Mouse (Mus musculus) midbrain, embryonic 13.5 days (tissue): ENCODE data around the gene Pif1. TPM values are rescaled to one million over a fixed set of nuclear protein-coding genes. Genes with fewer than 3 reads are reported as not detected.
A peak's percentile ranks its signal among the peaks of the same experiment; 100 is the strongest.

Experiments used
- ATAC-seq: fragments of 200-750 bp; cut with Nextera tagmentation; 2 replicates; pipeline ENCODE4 v1.8.0; 2017; ENCODE audit warnings: mild to moderate bottlenecking, moderate TSS enrichment, moderate library complexity
- H3K27ac ChIP-seq: fragments of 300-500 bp; sonication (generic); 2 replicates; pipeline ENCODE4 v1.5.1; 2015; ENCODE audit warnings: inconsistent platforms, mild to moderate bottlenecking, moderate library complexity
- H3K27me3 ChIP-seq: fragments of 300-500 bp; sonication (generic); 2 replicates; pipeline ENCODE4 v1.6.1; 2015; ENCODE audit warnings: mild to moderate bottlenecking, inconsistent platforms
- H3K36me3 ChIP-seq: fragments of 300-500 bp; sonication (generic); 2 replicates; pipeline ENCODE4 v1.6.1; 2015; ENCODE audit warnings: mild to moderate bottlenecking, inconsistent platforms
- H3K4me1 ChIP-seq: fragments of 300-500 bp; sonication (generic); replicated peaks from 2 replicates; pipeline ENCODE4 v1.6.1; 2015; ENCODE audit warnings: inconsistent platforms
- H3K4me2 ChIP-seq: fragments of 300-500 bp; sonication (generic); replicated peaks from 2 replicates; pipeline ENCODE4 v1.6.1; 2015; ENCODE audit warnings: moderate library complexity, mild to moderate bottlenecking, inconsistent platforms
- H3K4me3 ChIP-seq: fragments of 300-500 bp; sonication (generic); replicated peaks from 2 replicates; pipeline ENCODE4 v1.5.1; 2015; ENCODE audit warnings: mild to moderate bottlenecking, inconsistent platforms
- H3K9ac ChIP-seq: fragments of 300-500 bp; sonication (generic); replicated peaks from 2 replicates; pipeline ENCODE4 v1.6.1; 2015; ENCODE audit warnings: mild to moderate bottlenecking, inconsistent platforms
- H3K9me3 ChIP-seq: fragments of 300-500 bp; sonication (generic); 2 replicates; pipeline ENCODE4 v1.6.1; 2016; ENCODE audit warnings: mild to moderate bottlenecking, inconsistent platforms
- WGBS: fragments of 180-500 bp; shearing (Covaris S2); methylation state at CpG from one replicate; pipeline ENCODE4 v1.1.7; 2015; 5-methylcytosine and 5-hydroxymethylcytosine counted together
- polyA plus RNA-seq: library from polyadenylated mRNA; unstranded; fragments of >200 nt; fragmentation: Nextera tagmentation; extraction: Ambion mirVana; gene quantifications from 2 replicates; pipeline ENCODE4 v1.2.1, GENCODE M21; 2015

Gene Pif1
- polyA plus RNA-seq, 1 experiment from 2014 or later: 8.4 TPM

- H3K27me3 ChIP-seq: peaks cover 69% of the 10 kb centered on the region
- peak overlapping the region; percentile 61 for H3K4me3 ChIP-seq
- no peaks in the 10 kb centered on the region for H3K9me3 ChIP-seq
- WGBS: under 1% methylated on average over 64 of the region's 78 CpGs
- H3K9ac ChIP-seq: peak overlapping the region; percentile 69
- H3K4me1 ChIP-seq: peaks cover 25% of the 10 kb centered on the region
- no peak overlapping the region for H3K27ac ChIP-seq
- peak; percentile 80 for ATAC-seq
- no peaks in the 10 kb centered on the region for H3K36me3 ChIP-seq
- peak overlapping the region; percentile 98 for H3K4me2 ChIP-seq
These were observed 43.8 kb downstream of the Pif1 start for GRCm38 (mm10) chr9:65630631-65631353.

- Histone ChIP-seq H3K4me1 (peaks cover 25% of the 10 kb centered on the region), H3K9ac (peak overlapping the region; percentile 69), H3K9me3 (no peaks in the 10 kb centered on the region), H3K27me3 (peaks cover 69% of the 10 kb centered on the region), H3K4me3 (peak overlapping the region; percentile 61), H3K36me3 (no peaks in the 10 kb centered on the region), H3K4me2 (peak overlapping the region; percentile 98), H3K27ac (no peak overlapping the region)
- peak; percentile 18; the same call in 1 of the 2 replicates for ATAC-seq
- 13% methylated on average over 16 of the region's 16 CpGs for WGBS
These were observed 44.5 kb downstream of the Pif1 start for GRCm38 (mm10) chr9:65631354-65632021.

GRCm38 (mm10) chr9:65635766-65636165 lies 48.8 kb downstream of the Pif1 start:
- Histone ChIP-seq H3K4me1 (peaks cover 9% of the 10 kb centered on the region), H3K4me3 (no peak overlapping the region), H3K9ac (no peak overlapping the region), H3K9me3 (no peaks in the 10 kb centered on the region), H3K36me3 (no peaks in the 10 kb centered on the region), H3K27ac (no peak overlapping the region), H3K27me3 (peaks cover 39% of the 10 kb centered on the region), H3K4me2 (no peak overlapping the region)
- WGBS: 63% methylated on average over 1 of the region's 1 CpGs
- no peak for ATAC-seq

GRCm38 (mm10) chr9:65636926-65637325 lies 50.0 kb downstream of the Pif1 start:
- H3K36me3 ChIP-seq: no peaks in the 10 kb centered on the region
- H3K4me2 ChIP-seq: no peak overlapping the region
- H3K4me3 ChIP-seq: no peak overlapping the region
- H3K4me1 ChIP-seq: peaks cover 12% of the 10 kb centered on the region
- no peak overlapping the region for H3K27ac ChIP-seq
- WGBS: 90% methylated on average over 4 of the region's 4 CpGs
- no peaks in the 10 kb centered on the region for H3K9me3 ChIP-seq
- no peak for ATAC-seq
- peaks cover 28% of the 10 kb centered on the region for H3K27me3 ChIP-seq
- no peak overlapping the region for H3K9ac ChIP-seq

- H3K4me2 ChIP-seq: no peak overlapping the region
- no peak overlapping the region for H3K27ac ChIP-seq
- H3K4me3 ChIP-seq: no peak overlapping the region
- WGBS: 62% methylated on average over 5 of the region's 5 CpGs
- no peaks in the 10 kb centered on the region for H3K36me3 ChIP-seq
- peaks cover 12% of the 10 kb centered on the region for H3K4me1 ChIP-seq
- no peak for ATAC-seq
- peaks cover 8% of the 10 kb centered on the region; the same call in 1 of the 2 replicates for H3K27me3 ChIP-seq
- H3K9ac ChIP-seq: no peak overlapping the region
- no peaks in the 10 kb centered on the region for H3K9me3 ChIP-seq
These were observed 52.1 kb downstream of the Pif1 start for GRCm38 (mm10) chr9:65639065-65639464.

GRCm38 (mm10) chr9:65640838-65641410 lies 54.0 kb downstream of the Pif1 start:
- no peak overlapping the region for H3K4me2 ChIP-seq
- H3K27me3 ChIP-seq: peaks cover 8% of the 10 kb centered on the region; the same call in 1 of the 2 replicates
- no peak overlapping the region for H3K9ac ChIP-seq
- peaks cover 12% of the 10 kb centered on the region for H3K4me1 ChIP-seq
- no peaks in the 10 kb centered on the region for H3K36me3 ChIP-seq
- no peaks in the 10 kb centered on the region for H3K9me3 ChIP-seq
- no peak overlapping the region for H3K4me3 ChIP-seq
- 4% methylated on average over 5 of the region's 5 CpGs for WGBS
- H3K27ac ChIP-seq: no peak overlapping the region
- no peak for ATAC-seq

- no peak for ATAC-seq
- 0 out of 2 replicates have a peak overlapping the region, but pooled peaks have one; percentile 12 for H3K4me2 ChIP-seq
- WGBS: 7% methylated on average over 12 of the region's 12 CpGs
These were observed 54.6 kb downstream of the Pif1 start for GRCm38 (mm10) chr9:65641446-65642052.

GRCm38 (mm10) chr9:65642546-65642945 lies 55.6 kb downstream of the Pif1 start:
- H3K27me3 ChIP-seq: peaks cover 8% of the 10 kb centered on the region; the same call in 1 of the 2 replicates
- no peak overlapping the region for H3K9ac ChIP-seq
- no peaks in the 10 kb centered on the region for H3K36me3 ChIP-seq
- no peak overlapping the region for H3K27ac ChIP-seq
- no peak for ATAC-seq
- peaks cover 12% of the 10 kb centered on the region for H3K4me1 ChIP-seq
- H3K4me2 ChIP-seq: no peak overlapping the region
- H3K9me3 ChIP-seq: no peaks in the 10 kb centered on the region
- H3K4me3 ChIP-seq: no peak overlapping the region

More at GRCm38 (mm10) chr9:65641446-65642052, 54.6 kb downstream of the Pif1 start:
- peaks cover 8% of the 10 kb centered on the region; the same call in 1 of the 2 replicates for H3K27me3 ChIP-seq
- H3K4me1 ChIP-seq: peaks cover 12% of the 10 kb centered on the region
- H3K9ac ChIP-seq: no peak overlapping the region
- no peak overlapping the region for H3K4me3 ChIP-seq
- no peaks in the 10 kb centered on the region for H3K36me3 ChIP-seq
- H3K27ac ChIP-seq: no peak overlapping the region
- no peaks in the 10 kb centered on the region for H3K9me3 ChIP-seq

- WGBS: 94% methylated on average over 4 of the region's 4 CpGs
- no peak for ATAC-seq
- Histone ChIP-seq H3K27me3 (peaks cover under 1% of the 10 kb centered on the region; the same call in 1 of the 2 replicates), H3K27ac (no peak overlapping the region), H3K9me3 (no peaks in the 10 kb centered on the region), H3K4me3 (no peak overlapping the region), H3K4me1 (peaks cover 12% of the 10 kb centered on the region), H3K4me2 (no peak overlapping the region), H3K36me3 (no peaks in the 10 kb centered on the region), H3K9ac (no peak overlapping the region)
These were observed 58.0 kb downstream of the Pif1 start for GRCm38 (mm10) chr9:65644960-65645359.
